Mouse (Mus musculus) embryo, embryonic 11.5 days (tissue): ENCODE results near the gene Ndufs6.

Experiments used
- DNase-seq: peaks from one replicate; pipeline ENCODE4 v3.0.0-alpha.2; 2012; ENCODE audit warnings: low read depth, low spot score

The Ndufs6 gene

DNA sequence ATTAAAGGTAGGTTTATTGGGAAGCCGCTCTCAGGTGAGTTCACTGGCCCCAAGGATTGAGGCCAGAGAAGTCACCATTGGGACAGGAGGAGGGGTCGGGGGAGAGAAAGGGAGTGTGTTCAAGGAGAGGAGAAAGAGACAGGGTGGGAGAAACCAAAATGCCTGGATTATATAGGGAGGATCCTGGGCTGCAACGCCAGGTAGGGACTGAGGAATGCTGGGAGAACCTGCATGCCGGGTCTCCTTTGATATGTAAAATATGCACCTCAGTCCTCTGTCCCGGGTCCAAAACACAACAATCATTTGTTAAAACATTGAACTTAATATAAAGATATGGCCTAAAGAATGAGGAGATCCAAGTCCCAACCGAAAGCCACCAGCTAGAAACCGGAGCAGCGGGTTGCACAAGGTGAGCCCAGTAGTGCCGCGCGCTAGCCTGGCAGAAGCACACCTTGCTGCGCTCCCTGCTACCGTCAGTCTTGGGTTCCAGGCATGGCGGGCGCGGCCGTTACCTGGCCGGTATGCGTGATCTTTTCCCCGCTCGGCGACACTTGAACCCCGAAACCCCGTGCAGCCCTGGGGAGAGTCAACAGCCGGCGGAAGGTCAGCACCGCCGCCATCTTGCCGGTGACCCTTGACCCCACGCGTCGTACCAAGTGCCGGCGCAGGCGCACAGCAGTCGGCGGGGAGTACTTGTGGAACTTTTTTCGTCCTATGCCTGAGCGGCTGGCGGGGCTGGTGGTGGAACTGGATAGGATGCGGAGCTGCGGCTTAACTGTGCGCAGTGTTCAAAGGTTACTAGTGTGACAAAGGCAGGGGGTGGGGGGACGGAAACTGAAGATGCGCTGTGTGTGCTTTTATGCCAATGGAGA, at the start of gene Ndufs6, which contains the start of gene Mrpl36:
Gene Ndufs6, minus strand, starts transcription at position 716 of the 872 bp plus-strand sequence.
Gene Mrpl36, plus strand, starts transcription at position 687 of the 872 bp plus-strand sequence.
- peak; percentile 80 for DNase-seq

DNA sequence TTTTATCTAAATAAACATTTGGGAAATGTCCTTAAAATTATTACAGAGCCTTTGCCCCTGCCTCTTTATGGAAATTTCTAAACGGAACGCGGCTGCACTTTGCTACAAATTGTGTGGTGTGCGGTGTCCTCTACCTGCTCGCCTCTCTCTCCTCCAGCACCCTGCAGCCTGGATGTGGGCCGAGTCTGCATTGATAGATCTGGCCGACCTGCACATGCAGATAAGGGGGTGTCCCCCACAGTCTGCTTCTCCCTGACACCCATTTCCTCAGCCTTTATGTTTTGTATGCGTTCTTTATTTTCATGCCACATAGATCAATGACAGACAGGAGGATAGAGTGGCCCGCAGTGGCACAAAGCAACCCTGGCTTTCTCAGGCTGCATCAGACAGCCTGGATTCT, 49.3 kb upstream of the Ndufs6 start:
- no peak for DNase-seq

DNA sequence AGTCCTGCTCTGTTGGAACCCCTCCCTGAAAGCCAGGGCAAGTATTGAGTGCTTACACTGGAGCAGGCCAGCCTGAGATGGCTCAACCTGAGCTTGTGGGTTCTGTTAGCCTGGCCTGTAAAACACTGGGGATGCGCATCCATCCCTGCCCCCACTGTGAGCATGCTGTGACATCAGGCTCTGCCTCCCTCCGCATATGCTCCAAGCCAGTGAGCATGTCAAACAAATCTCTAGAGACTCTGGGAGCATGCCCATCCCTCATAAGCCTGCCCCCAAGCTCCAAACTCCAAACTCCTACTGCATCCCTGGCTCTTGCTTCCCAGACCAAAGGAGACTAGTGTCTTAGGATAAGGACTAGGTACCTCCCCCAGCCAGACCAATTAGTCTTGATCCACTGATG, 46.3 kb upstream of the Ndufs6 start:
- no peak for DNase-seq

DNA sequence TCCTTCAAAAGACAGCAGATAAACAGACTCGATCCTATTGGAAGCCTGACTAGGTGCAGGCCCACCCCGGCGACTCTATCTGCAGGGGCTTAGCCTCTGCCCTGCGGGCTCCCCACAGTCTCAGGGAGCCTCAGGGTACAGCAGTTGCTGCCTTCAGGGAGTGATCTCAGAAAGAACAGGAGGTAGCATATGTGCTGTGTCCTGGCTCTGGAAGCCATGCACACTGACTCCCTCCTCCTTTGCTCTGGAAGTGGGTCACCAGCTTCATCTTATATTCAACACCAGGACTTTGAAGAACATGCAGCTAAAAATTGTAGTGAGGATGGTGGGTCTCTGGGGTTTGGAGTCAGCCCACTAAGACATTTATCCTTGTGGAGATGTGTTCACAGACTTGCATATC, 45.0 kb upstream of the Ndufs6 start:
- no peak for DNase-seq

DNA sequence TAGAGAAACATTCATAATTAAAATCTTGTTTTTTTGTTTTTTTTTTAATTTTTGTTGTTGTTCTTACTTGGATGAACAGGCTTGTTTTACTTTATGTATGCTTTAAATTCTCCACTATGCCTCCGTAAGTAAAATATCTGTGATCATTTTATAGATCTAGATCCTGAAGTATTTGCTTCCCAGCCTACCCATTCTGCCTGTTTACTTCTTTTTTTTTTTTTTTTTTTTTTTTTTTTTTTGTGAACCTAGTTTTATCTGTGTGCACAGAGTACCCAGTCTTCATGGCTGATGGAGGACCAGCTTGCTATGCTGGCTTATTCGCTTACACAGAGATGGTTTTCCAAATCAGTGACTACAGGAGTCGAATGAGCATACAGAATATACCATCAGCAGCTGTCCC, 28.8 kb upstream of the Ndufs6 start:
- no peak for DNase-seq

DNA sequence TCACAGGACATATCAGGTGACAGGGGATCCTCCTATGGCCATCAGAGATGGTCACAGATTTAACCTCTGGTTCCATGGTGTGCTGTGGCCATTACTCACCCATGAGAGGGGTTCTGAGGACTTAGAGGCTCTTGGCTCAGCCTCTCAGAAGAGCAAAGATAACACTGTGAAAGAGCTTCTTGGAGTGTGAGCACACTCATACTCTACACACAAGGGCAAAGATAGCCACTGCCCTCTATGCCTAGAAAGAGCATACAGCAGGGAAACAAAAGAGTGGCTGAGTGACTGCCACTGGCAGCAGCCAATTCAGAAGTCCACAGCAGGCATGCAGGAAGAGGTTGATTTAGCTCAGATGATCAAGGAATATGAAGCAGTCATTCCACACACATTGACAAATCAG, 24.1 kb upstream of the Ndufs6 start:
- no peak for DNase-seq

DNA sequence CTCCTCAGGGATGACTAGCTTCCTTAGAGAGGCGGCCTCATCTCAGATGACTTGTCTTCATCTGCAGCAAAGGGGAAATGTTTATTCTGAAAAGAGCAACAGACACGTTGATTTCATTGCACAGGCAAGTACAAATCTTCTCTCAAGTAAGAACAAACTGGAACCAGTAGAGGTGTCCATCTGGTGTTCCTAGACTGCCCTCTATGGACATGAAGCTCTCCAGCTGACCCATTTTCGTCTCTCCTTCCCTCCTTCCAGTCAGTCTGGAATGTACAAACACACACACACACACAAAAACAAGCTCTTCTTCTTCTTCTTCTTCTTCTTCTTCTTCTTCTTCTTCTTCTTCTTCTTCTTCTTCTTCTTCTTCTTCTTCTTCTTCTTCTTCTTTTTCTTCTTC, 23.6 kb upstream of the Ndufs6 start:
- DNase-seq = no peak

DNA sequence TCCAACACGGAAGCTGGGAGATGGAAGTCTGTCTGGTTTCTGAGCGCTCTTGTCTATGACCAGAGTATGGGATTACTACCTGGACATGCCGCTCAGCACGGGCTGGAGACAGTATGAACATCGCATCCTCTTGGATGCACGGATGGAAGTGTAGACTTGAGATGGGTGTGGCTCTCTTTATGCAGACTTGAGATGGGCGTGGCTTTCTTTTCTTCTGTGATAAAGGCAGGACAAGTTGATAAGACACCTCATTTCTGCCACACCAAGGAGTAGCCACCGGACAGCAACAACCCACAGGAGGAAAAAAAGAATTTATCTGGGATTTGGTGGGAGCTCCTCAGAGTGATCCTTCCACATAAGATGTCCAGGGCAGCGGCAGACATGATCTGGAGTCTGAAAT, 22.4 kb upstream of the Ndufs6 start:
- no peak for DNase-seq

DNA sequence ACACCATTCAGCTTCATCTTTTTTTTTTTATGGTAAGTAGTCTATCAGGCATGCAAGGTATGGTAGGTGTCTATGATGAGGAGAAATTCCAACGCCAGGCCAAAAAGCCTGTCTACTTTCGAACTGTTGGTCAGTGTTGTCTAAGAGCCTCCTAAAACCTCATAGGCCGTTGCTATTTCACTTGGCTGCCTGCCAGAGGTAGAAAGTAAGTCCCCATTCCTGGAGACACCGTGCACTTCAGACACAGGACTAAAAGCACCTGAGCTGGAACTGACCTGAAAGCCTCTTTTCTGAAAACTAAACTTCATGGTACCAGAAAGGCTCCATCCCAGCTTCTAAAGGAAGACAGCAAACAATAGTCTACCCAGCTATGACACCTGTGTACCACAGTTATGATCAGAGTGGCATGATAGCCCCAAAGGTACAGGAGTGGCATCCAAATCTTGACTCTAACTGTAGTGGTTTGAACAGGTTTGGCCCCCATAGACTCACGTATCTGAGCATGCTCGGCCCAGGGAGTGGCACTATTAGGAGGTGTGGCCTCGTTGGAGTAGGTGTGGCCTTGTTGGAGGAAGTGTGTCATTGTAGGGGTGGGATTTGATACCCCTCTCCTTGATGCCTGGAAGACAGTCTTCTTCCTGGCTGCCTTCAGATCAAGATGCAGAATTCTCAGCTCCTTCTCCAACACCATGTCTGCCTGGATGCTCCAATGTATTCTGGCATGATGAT, 19.7 kb upstream of the Ndufs6 start:
- no peak for DNase-seq

DNA sequence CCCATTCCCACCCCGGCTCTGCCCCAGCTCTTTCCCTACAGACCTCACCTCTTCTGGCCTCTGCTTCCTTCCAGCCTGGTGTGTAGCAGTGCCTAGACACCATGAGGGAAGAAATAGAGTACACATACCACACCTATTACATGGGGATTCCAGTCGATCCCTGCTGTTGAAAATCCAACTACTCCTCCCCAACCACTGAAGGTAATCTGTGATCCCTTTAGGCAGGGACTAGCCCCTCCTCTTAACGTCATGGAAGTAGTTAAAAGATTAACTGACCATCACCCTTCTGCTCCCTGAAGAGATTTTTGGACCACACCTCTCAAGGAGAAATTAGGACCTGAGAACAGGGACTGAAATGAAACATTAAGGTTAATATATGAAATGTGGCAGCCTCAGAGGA, 18.8 kb upstream of the Ndufs6 start:
- no peak for DNase-seq

DNA sequence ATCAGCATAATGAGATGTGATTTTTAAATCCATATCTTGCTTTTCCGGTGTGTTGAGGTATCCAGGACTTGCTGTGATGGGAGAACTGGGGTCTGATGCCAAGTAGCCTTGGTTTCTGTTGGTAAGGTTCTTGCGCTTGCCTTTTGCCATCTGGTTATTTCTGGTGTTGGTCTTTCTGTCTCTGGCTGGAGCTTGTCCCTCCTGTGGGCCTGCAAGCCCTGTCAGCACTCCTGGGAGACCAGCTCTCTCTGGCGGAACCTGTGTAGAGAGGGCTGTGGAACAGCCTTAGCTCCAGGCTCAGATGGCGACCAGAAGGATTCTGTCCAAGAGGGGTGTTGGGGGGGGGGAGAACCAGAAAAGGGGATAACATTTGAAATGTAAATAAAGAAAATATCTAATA, 18.4 kb upstream of the Ndufs6 start:
- DNase-seq = no peak

DNA sequence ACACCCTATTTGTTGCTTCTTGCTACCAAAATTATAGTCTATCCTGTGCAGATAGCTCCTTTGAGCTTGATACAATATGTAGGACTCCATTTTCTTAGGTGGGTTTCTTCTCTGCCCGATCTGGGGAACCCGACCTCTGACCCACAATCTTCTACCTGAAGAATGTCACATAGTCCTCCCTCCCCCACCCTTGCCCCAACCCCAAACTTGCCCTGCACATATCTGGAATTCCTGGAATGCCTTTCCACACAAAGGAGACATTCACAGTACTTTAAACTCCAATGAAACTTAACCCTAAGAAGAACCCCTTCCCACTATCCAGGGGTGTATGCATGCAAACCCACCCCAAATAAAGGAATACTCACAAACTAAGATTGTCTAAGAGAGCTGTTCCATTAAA, 17.8 kb upstream of the Ndufs6 start:
- no peak for DNase-seq

DNA sequence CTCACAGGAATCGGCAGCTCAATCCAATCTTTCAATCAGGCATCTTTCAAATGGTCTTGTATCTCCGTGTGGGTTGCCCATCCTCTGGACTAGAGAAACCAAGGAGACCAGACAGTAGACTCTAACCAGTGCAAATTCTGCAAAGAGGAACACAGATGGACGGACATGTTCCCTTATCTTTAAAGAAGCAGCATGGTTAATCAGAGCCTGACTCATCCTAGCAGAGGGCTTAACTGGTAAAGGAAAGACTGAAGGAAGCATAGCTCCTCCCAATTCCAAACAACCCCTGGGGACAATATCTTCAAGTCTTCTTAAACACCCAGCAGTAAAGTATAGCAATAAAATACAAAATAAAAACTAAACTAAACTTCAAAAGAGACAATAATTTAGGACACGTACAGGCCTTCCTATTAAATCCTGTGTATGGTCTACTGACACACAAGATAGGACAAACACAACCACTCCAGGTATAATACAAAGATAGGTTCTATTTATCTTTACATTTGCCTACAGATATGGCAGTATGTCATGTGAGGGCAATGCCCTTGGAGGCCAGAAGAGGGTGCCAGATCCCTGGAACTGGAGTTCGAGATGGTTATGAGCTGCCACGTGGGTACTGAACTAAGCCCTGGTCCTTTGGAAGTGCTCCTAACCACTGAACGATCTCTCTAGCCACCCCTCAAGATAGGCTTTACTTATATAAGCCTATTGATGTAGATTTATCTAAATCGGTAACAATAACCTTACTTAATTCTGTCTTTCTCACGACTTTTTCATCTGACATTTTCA, 17.0 kb upstream of the Ndufs6 start:
- no peak for DNase-seq

DNA sequence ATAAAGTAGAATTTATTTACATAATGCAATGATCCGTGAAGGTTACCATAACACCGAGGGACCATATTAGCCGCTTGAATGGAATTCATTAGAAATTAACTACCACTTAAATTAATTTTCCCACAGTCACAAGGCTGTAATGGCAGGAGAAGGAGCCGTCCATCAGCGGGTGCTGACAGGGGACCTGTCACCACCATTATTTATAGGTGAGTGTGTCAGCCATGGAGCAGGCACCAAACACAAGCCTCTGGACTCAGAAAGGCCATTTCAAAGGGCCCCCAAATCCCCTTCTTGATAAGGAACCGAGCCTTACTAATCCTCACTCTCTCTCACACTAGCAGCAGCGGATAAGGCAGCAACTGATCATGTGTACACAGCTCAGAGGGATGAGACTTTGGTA, 8.4 kb upstream of the Ndufs6 start:
- DNase-seq = no peak

DNA sequence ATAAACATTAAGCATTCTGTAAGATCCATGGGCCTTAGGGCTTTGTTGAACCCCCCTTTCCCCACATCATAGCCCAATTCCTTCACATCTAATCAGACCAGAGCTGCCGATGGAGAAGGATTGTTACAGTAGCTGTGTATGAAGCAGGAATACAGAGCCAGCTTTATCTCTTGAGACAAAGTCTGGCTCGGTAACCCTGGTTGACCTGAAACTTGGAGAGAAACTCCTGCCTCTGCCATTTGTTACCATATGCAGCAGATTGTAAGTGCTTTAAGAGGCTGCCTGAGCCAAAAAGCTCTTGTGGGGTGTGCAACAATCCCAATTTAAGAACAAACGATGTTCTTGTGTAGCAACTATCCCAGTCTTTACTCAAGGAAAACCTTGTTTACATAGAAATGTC, 3.4 kb upstream of the Ndufs6 start:
- DNase-seq = no peak

DNA sequence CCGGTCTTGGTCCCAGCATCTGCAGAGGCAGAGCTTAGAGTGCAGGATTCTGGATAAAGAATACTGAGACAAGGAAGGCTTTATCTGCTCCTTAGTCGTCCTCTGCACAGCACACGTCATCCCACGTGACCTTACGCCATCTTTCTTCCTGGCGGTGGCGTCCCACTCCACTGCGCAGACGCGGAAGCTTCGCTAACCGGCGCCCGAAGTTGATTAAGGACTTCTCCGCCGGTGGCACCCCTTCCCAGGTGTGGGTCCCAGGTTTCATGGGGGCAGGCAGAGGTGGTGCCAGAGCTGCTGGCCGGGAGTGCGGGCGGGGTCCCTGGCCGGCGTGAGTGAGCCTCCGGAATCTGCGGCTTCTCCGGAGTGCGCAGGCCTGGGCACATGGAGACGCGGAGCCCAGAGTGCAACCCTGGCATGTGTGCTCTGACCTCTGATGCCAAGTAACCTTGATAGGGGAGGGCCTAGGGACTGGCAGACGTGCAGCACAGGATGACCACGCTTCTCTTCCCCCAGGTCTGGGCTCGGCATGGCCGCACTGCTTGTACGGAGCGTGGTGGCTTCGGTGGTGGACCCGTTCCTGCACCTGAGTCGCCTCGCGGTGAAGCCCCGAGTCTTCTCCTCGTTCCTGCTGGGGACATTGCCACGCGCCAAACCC, 2.6 kb upstream of the Ndufs6 start:
- DNase-seq = peak; percentile 65

DNA sequence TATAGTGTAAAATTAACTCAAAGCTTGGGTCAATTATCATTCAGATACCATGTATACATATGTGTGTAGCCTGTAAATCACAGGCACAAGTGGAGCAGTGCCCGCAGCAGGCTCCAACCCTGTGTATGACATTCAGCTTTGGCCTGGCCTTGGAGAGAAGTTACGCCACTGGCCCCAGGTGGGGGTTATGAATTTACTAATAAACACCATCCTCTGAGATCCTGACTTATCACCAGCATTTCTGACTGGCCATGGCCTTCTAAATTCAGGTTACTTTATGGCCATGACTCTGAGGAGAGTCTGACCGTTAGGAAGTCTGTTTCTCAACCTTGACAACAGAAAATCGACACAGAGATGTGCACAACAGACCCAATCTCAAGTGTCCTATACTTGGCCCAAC, 4.9 kb downstream of the Ndufs6 start:
- no peak for DNase-seq

DNA sequence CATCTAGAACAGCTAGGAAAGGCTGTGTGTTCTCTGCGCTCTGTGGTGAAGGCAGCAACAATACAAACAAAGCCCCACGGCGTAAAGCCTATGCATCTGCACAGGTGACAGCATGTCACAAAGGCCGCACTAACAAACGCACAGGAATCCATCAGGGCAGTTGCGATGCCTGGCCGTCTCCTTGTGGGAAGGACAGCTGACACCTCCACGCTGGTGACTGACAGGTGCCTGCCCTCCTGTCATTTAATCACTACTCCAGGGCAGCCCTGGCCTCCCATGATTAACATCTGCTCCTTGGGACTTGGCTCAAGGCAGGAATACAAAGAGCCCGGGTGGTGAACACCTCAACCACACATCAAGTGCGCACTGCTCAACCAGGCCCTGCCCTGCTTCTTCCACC, 5.7 kb downstream of the Ndufs6 start:
- DNase-seq = no peak

DNA sequence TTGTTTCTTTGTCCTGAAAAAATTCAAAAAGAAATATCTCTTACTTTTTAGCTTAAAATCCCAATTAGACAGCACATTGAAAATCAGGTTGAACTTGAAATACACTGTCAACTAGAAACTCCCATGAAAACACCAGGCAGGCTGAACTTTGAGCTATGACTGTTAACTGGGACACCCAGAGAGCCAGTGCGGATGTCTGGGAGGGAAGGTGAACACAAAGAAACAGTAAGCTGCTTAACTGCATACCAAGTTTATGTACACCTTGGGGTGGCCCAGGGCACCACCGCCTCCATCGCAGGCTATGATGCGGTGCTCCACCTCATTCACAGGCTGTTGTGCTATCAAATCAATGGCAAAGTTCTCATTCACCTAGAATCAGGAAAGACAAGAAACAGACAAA, 8.3 kb downstream of the Ndufs6 start:
- no peak for DNase-seq

DNA sequence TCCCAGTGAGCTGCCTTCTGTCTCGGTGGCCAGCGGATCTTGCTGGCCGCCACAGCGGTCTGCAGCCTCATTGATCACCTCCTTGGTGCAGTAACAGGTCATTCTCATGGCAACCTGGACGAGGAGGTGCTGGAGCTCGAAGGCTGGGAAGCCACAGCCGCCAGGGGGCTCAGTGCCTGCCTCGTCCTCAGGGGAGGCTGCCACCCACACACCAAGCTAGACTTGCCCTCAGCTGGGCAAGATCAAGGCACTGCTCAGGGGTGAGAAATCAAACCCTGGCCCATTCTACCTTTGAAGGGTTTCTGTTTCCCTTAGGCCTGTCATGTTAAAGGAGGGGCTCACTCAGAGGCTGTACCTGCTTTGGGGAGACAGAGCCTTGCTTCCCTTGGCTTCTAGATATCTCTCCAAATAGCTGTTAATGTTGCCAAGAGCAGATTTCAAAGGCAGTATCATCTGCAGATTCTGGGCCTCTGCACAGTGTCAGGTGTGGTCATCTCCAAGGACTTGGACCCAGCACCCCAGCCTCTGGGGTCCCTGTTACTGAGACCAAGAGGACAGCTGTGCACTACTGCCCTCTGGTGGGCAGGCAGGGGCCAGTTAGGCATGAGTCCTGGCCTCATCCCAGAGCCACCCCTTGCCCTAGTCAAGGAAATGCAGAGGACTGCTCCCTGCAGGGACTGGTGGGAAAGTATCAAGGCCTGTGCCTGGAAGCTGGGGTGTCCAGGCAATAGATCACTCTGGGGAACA, 18.0 kb downstream of the Ndufs6 start:
- peak; percentile 48 for DNase-seq

DNA sequence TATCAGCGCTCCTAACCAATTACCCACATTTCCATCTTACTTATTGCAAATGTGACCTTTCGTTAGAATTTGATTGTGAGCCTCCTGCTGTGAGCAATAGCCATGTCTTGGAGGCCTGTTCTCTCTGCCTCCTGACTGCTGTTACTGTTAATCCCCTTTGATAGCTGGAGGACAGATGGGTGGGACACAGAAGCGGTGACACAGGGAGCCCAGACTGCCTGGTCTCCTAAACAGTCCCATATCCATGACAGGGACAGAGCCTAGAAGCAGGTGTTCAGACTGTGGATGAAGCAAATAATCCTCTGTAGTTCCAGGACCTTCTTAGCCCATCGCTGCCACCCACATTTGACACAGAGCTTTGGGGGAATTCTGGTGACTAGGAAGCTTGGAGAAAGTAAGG, 21.9 kb downstream of the Ndufs6 start:
- DNase-seq = no peak
